Mouse (Mus musculus): ENCODE measurements around the gene Cfap206.

DNA sequence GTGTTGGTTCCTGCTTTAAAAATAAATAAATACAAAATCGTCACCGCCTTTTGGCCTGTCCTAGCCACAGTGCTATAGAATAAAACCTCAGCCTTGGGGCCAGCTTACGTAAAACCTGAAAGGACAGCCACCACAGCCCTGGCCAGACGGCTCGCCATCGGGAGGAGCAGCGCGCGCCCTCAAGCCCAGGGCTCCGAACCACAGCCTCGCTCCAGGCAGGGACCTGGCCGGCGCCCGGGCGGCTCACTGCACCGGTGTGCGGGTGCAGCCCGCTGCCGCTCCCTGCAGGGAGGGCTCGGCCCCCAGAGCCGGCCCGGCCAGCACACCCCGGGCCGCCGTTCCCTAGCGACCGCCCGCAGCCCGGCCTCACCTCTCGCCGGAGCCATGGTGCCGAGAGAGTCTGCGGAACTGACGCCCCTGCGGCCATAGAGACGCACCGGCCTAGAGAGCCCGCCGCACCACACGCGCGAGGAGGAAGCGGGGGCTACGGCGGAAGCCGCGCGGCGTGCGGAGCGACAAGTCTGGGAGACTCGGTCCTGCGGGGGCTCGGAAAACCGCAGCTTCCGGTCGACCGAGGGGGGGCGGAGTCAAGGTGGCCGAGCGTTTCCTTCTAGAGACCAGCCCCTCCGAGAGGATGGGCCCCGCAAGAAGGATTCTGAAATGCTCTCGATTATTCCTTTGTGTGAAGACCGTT lies 43.0 kb downstream of the Cfap206 start, which contains the start of gene Slc35a1:
- TF ChIP-seq TAL1 (IDR thresholded peaks at IDR 0.05; ENCODE audit: low read length), result no peak
- TF ChIP-seq GATA1 (IDR thresholded peaks at IDR 0.05; ENCODE audit: low read length), result no peak

All from erythroblast, embryonic 14.5 days (primary cell).